Mouse (Mus musculus) adrenal gland, postnatal 4 days (tissue): ENCODE results near the gene Pmp22. TPM values are rescaled to one million over a fixed set of nuclear protein-coding genes. Genes with fewer than 3 reads are reported as not detected.

ENCODE experiments used
- total RNA-seq, 2 experiments: library from RNA; stranded (reverse); gene quantifications; 2 replicates each; pipeline ENCODE4 v1.2.3; 2021

Gene Pmp22
- total RNA-seq, 2 experiments from 2014 or later = 159 to 178 TPM

Other genes with a start within 250 kb of the Pmp22 start
- gene Tvp23b, start 249.5 kb upstream of the Pmp22 start, total RNA-seq = 10 to 100 TPM; 34.4 to 41.1 TPM
- gene Cdrt4, start 177.8 kb upstream of the Pmp22 start, total RNA-seq = under 1 TPM in 1 of 2 experiments, not detected in 1; 0.73 TPM
- gene Tekt3, start 67.3 kb upstream of the Pmp22 start, total RNA-seq = not detected